Mouse (Mus musculus) hindbrain, embryonic 14.5 days (tissue): ENCODE measurements at regions not wholly inside any gene's neighbourhood (a gene's known extent, or its start where the extent isn't known, plus 50 kb on each side); places are given as distances from the start of the nearest gene placed in this dataset.

ENCODE experiments used
- ATAC-seq: fragments of 200-750 bp; cut with Nextera tagmentation; 2 replicates; pipeline ENCODE4 v1.8.0; 2017; ENCODE audit warnings: moderate number of reproducible peaks, mild to moderate bottlenecking, moderate TSS enrichment, moderate library complexity; ENCODE audit not compliant: low FRiP score
- DNase-seq: peaks from one replicate; pipeline ENCODE4 v3.0.0-alpha.2; 2015; ENCODE audit warnings: low spot score
- H3K27ac ChIP-seq: fragments of 300-500 bp; sonication (generic); 2 replicates; pipeline ENCODE4 v1.5.1; 2014; ENCODE audit warnings: mild to moderate bottlenecking, moderate library complexity
- H3K27me3 ChIP-seq: fragments of 300-500 bp; sonication (generic); 2 replicates; pipeline ENCODE4 v1.6.1; 2014; ENCODE audit warnings: mild to moderate bottlenecking, low read length, mixed read lengths; ENCODE audit not compliant: control insufficient read depth, insufficient read depth
- H3K36me3 ChIP-seq: fragments of 300-500 bp; sonication (generic); replicated peaks from 2 replicates; pipeline ENCODE4 v1.6.1; 2014; ENCODE audit not compliant: control insufficient read depth, insufficient read depth
- H3K4me1 ChIP-seq: fragments of 300-500 bp; sonication (generic); replicated peaks from 2 replicates; pipeline ENCODE4 v1.6.1; 2014; ENCODE audit warnings: antibody characterized with exemption, low read length, mixed read lengths; ENCODE audit not compliant: control insufficient read depth, insufficient read depth
- H3K4me2 ChIP-seq: fragments of 300-500 bp; sonication (generic); replicated peaks from 2 replicates; pipeline ENCODE4 v1.6.1; 2014; ENCODE audit warnings: mild to moderate bottlenecking, moderate library complexity
- H3K4me3 ChIP-seq: fragments of 300-500 bp; sonication (generic); replicated peaks from 2 replicates; pipeline ENCODE4 v1.5.1; 2014; ENCODE audit warnings: mild to moderate bottlenecking, low read length
- H3K9ac ChIP-seq: fragments of 300-500 bp; sonication (generic); 2 replicates; pipeline ENCODE4 v1.6.1; 2014
- H3K9me3 ChIP-seq: fragments of 300-500 bp; sonication (generic); 2 replicates; pipeline ENCODE4 v1.6.1; 2016; ENCODE audit warnings: low read length; ENCODE audit not compliant: control insufficient read depth
- WGBS: fragments of 180-500 bp; shearing (Covaris S2); extraction: QIAGEN DNeasy Blood & Tissue Kit; methylation state at CpG from one replicate; pipeline ENCODE4 v1.1.7; 2014; 5-methylcytosine and 5-hydroxymethylcytosine counted together

- 88% methylated on average over 13 of the region's 13 CpGs for WGBS
Measured at GRCm38 (mm10) chr1:184630695-184631475, 101.5 kb downstream of the Hlx start.

GRCm38 (mm10) chr1:184629194-184629593, 103.2 kb downstream of the Hlx start:
- WGBS = 93% methylated on average over 9 of the region's 9 CpGs
- no peaks in the 10 kb centered on the region for H3K36me3 ChIP-seq
- no peak overlapping the region for H3K4me2 ChIP-seq
- no peak overlapping the region for H3K27ac ChIP-seq
- H3K27me3 ChIP-seq = no peaks in the 10 kb centered on the region
- ATAC-seq = no peak
- H3K4me3 ChIP-seq = no peak overlapping the region
- no peaks in the 10 kb centered on the region for H3K9me3 ChIP-seq
- H3K4me1 ChIP-seq = no peaks in the 10 kb centered on the region
- DNase-seq = no peak
- no peak overlapping the region for H3K9ac ChIP-seq

More at GRCm38 (mm10) chr1:184630695-184631475, 101.5 kb downstream of the Hlx start:
- no peak overlapping the region for H3K4me2 ChIP-seq
- no peak overlapping the region for H3K27ac ChIP-seq
- H3K9me3 ChIP-seq = no peaks in the 10 kb centered on the region
- DNase-seq = no peak
- no peaks in the 10 kb centered on the region for H3K4me1 ChIP-seq
- no peak overlapping the region for H3K9ac ChIP-seq
- ATAC-seq = no peak
- H3K27me3 ChIP-seq = no peaks in the 10 kb centered on the region
- no peak overlapping the region for H3K4me3 ChIP-seq
- H3K36me3 ChIP-seq = no peaks in the 10 kb centered on the region

DNA sequence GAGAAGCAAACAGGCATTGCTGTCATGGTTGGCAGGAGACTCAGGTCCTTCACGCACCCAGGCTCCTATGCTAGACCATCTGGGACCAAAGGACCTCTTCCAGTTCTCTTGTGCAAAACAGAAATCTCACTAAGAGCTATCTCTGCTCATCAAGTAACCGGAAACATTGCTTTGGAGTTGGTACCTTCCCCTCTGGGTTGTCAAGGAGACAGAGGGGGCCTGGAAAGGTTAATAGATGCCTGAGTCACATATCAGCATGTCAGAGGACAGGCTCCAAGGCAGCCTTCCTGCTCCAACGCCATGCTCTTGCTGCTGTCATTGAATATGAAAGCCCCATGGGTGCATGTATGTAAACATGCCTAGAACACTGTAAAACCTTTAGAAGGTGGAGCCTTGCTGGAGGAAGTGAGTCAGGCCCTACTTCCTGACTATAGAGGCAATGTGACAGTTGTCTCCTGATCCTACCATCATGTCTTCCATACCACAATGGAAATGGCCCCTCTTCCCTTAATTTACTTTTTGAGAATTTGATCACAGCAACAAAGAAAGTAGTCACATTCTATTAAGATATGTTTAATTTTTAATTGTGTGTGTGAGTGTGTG, 103.8 kb downstream of the Hlx start:
- WGBS = 76% methylated on average over 3 of the region's 3 CpGs
- Histone ChIP-seq H3K4me1 (no peaks in the 10 kb centered on the region), H3K27ac (no peak overlapping the region), H3K36me3 (no peaks in the 10 kb centered on the region), H3K9me3 (no peaks in the 10 kb centered on the region), H3K4me2 (no peak overlapping the region), H3K9ac (no peak overlapping the region), H3K4me3 (no peak overlapping the region), H3K27me3 (no peaks in the 10 kb centered on the region)
- ATAC-seq (no peak), DNase-seq (no peak)

- Histone ChIP-seq H3K4me2 (no peak overlapping the region), H3K4me1 (no peaks in the 10 kb centered on the region), H3K27ac (no peak overlapping the region), H3K36me3 (no peaks in the 10 kb centered on the region), H3K9ac (no peak overlapping the region), H3K4me3 (no peak overlapping the region), H3K9me3 (no peaks in the 10 kb centered on the region), H3K27me3 (no peaks in the 10 kb centered on the region)
- WGBS = 91% methylated on average over 3 of the region's 3 CpGs
- no peak for ATAC-seq
- DNase-seq = no peak
Measured at GRCm38 (mm10) chr1:184622462-184622861, 110.0 kb downstream of the Hlx start.

DNA sequence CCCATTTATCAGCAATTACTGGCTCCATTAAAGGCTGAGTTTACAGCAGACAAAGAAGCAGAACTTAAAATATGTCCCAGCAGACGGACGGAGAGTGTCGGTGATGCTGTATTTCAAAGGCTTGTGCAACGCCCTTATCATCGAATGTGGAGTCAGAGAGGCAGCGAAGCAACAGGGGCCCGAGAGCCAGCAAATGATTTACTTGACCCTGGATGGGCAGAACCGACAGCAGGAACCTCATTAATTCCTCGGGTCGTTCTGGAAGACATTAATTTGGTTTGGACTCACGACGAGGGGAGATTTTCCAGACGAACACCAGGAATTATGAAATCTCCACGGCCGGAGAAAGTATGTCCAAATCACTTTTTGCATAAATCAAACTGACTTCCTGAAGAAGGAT, 110.5 kb downstream of the Hlx start:
- DNase-seq (no peak), ATAC-seq (no peak)
- no peaks in the 10 kb centered on the region for H3K4me1 ChIP-seq
- no peaks in the 10 kb centered on the region for H3K9me3 ChIP-seq
- no peaks in the 10 kb centered on the region for H3K27me3 ChIP-seq
- no peak overlapping the region for H3K9ac ChIP-seq
- no peaks in the 10 kb centered on the region for H3K36me3 ChIP-seq
- no peak overlapping the region for H3K4me3 ChIP-seq
- 82% methylated on average over 15 of the region's 15 CpGs for WGBS
- no peak overlapping the region for H3K4me2 ChIP-seq
- no peak overlapping the region for H3K27ac ChIP-seq

- DNase-seq (no peak), ATAC-seq (no peak)
- 89% methylated on average over 8 of the region's 8 CpGs for WGBS
- Histone ChIP-seq H3K4me2 (no peak overlapping the region), H3K4me3 (no peak overlapping the region), H3K36me3 (no peaks in the 10 kb centered on the region), H3K27ac (no peak overlapping the region), H3K9ac (no peak overlapping the region), H3K4me1 (no peaks in the 10 kb centered on the region), H3K9me3 (no peaks in the 10 kb centered on the region), H3K27me3 (no peaks in the 10 kb centered on the region)
Measured at GRCm38 (mm10) chr1:184617853-184618454, 114.5 kb downstream of the Hlx start.

GRCm38 (mm10) chr1:184615991-184616390, 116.4 kb downstream of the Hlx start:
- H3K9me3 ChIP-seq = no peaks in the 10 kb centered on the region
- no peaks in the 10 kb centered on the region for H3K4me1 ChIP-seq
- no peaks in the 10 kb centered on the region for H3K27me3 ChIP-seq
- H3K4me3 ChIP-seq = no peak overlapping the region
- DNase-seq (no peak), ATAC-seq (no peak)
- H3K27ac ChIP-seq = no peak overlapping the region
- no peak overlapping the region for H3K9ac ChIP-seq
- no peaks in the 10 kb centered on the region for H3K36me3 ChIP-seq
- 80% methylated on average over 3 of the region's 3 CpGs for WGBS
- H3K4me2 ChIP-seq = no peak overlapping the region

DNA sequence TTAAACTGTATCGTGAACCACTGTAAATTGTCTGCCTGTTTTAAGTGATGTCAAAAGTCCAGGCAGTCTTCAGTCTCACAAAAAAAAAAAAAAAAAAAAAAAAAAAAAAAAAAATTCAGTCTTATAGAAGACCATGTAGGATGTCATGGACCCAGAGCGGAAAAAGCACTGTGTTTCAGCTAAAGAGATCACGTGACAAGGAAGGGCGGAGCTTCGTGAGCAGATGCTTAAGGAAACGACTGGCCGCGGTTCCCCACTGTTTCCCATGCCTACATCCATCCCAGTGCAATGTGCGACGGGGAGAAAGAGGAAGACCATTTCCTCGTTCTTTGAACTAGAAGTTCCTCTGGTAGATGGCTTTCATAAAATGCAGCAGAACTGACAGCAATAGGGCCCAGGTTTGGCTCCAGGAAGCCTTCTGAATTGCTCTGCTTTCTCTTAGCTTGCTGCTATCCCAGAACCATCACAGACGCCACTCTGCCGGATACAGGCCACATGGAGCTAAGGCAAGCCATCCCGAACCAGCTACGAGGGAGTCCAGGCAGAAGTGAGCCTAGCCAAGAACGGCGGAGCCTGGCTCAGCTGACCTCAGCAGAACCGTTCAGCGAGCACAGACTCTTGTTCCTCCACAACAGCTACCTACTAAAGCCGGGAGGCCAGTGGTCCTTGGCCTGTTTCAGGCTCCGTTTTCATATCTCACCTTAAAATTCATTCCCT, 117.6 kb downstream of the Hlx start:
- H3K4me3 ChIP-seq = no peak overlapping the region
- no peak overlapping the region for H3K9ac ChIP-seq
- H3K27ac ChIP-seq = no peak overlapping the region
- no peaks in the 10 kb centered on the region for H3K27me3 ChIP-seq
- H3K9me3 ChIP-seq = no peaks in the 10 kb centered on the region
- ATAC-seq (no peak), DNase-seq (no peak)
- no peaks in the 10 kb centered on the region for H3K4me1 ChIP-seq
- WGBS = 85% methylated on average over 21 of the region's 21 CpGs
- H3K4me2 ChIP-seq = no peak overlapping the region
- H3K36me3 ChIP-seq = no peaks in the 10 kb centered on the region

DNA sequence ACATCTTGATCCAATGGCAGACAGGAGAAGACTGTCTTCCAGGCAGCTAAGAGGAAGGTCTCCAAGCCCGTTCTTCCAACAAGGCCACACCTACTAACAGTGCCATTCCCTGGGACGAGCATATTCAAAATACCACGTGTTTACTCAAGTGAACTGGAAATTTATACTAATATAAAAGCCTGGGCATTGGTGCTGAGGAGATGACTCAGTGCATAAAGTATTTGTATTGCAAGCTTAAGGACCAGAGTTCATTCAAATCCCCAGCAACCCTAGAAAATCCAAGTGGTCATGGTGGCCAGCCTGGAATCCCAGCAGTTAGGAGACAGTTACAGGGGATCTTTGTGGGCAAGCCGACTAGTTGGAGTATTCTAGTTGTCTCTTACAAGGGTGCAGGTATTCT, 119.5 kb downstream of the Hlx start:
- no peaks in the 10 kb centered on the region for H3K36me3 ChIP-seq
- no peaks in the 10 kb centered on the region for H3K9me3 ChIP-seq
- H3K27me3 ChIP-seq = no peaks in the 10 kb centered on the region
- H3K4me2 ChIP-seq = no peak overlapping the region
- no peak overlapping the region for H3K4me3 ChIP-seq
- 88% methylated on average over 4 of the region's 4 CpGs for WGBS
- ATAC-seq (no peak), DNase-seq (no peak)
- no peaks in the 10 kb centered on the region for H3K4me1 ChIP-seq
- H3K27ac ChIP-seq = no peak overlapping the region
- H3K9ac ChIP-seq = no peak overlapping the region
